Mouse (Mus musculus) neural tube, embryonic 11.5 days (tissue): Measurements from ENCODE around the gene Dmbx1. TPM values are rescaled to one million over a fixed set of nuclear protein-coding genes. Genes with fewer than 3 reads are reported as not detected.

Experiments used
- ATAC-seq: fragments of 200-750 bp; cut with Nextera tagmentation; 2 replicates; pipeline ENCODE4 v1.8.0; 2017; ENCODE audit warnings: moderate number of reproducible peaks, mild to moderate bottlenecking, moderate TSS enrichment, moderate library complexity; ENCODE audit not compliant: insufficient read depth, low FRiP score, low TSS enrichment
- DNase-seq: peaks from one replicate; pipeline ENCODE4 v3.0.0-alpha.2; 2015; ENCODE audit warnings: low spot score
- H3K27ac ChIP-seq: fragments of 300-500 bp; sonication (generic); 2 replicates; pipeline ENCODE4 v1.5.1; 2014; ENCODE audit warnings: low read depth, mild to moderate bottlenecking, low read length
- H3K27me3 ChIP-seq: fragments of 300-500 bp; sonication (generic); 2 replicates; pipeline ENCODE4 v1.6.1; 2014; ENCODE audit warnings: mild to moderate bottlenecking, low read length, mixed read lengths; ENCODE audit not compliant: control insufficient read depth, insufficient read depth
- H3K36me3 ChIP-seq: fragments of 300-500 bp; sonication (generic); 2 replicates; pipeline ENCODE4 v1.6.1; 2014; ENCODE audit warnings: mild to moderate bottlenecking, low read length, moderate library complexity, mixed read lengths; ENCODE audit not compliant: control insufficient read depth, insufficient read depth
- H3K4me1 ChIP-seq: fragments of 300-500 bp; sonication (generic); 2 replicates; pipeline ENCODE4 v1.6.1; 2014; ENCODE audit warnings: low read length, mixed read lengths; ENCODE audit not compliant: control insufficient read depth, insufficient read depth
- H3K4me2 ChIP-seq: fragments of 300-500 bp; sonication (generic); 2 replicates; pipeline ENCODE4 v1.6.1; 2014; ENCODE audit warnings: low read depth, mild to moderate bottlenecking, moderate library complexity
- H3K4me3 ChIP-seq: fragments of 300-500 bp; sonication (generic); 2 replicates; pipeline ENCODE4 v1.5.1; 2014; ENCODE audit warnings: low read depth, low read length
- H3K9ac ChIP-seq: fragments of 300-500 bp; sonication (generic); 2 replicates; pipeline ENCODE4 v1.6.1; 2014; ENCODE audit warnings: mild to moderate bottlenecking, low read length
- H3K9me3 ChIP-seq: fragments of 300-500 bp; sonication (generic); 2 replicates; pipeline ENCODE4 v1.6.1; 2016; ENCODE audit warnings: low read length; ENCODE audit not compliant: control insufficient read depth
- WGBS: fragments of 180-500 bp; shearing (Covaris S2); extraction: QIAGEN DNeasy Blood & Tissue Kit; methylation state at CpG from one replicate; pipeline ENCODE4 v1.1.7; 2014; 5-methylcytosine and 5-hydroxymethylcytosine counted together
- polyA plus RNA-seq: library from polyadenylated mRNA; unstranded; fragments of >200 nt; fragmentation: Nextera tagmentation; extraction: Ambion mirVana; gene quantifications from 2 replicates; pipeline ENCODE4 v1.2.1, GENCODE M21; 2014

Gene Dmbx1
- polyA plus RNA-seq, 1 experiment from 2014 or later, result 0.77 TPM

DNA sequence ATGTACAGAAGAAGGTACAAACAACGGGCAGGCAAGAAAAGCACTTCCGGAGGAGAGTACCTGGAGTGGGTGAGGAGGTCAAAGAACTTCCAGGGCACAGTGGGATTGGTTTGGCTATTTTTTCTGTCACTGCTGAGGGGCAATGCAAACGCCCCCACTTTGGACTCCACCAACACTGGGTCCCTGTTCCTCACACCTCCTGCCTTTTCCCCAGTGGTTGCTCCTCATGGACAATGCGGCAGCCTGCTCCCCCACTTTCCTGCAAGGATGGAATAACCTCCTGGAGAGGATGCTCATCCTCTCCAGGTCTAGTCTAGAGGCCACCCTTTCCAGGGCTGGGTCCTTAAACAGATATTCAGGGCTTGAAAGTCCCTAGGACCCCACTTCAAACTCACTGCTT, 39.2 kb upstream of the Dmbx1 start:
- DNase-seq, result no peak
- Histone ChIP-seq H3K4me2 (peak overlapping the region; percentile 43), H3K27ac (no peak overlapping the region)

DNA sequence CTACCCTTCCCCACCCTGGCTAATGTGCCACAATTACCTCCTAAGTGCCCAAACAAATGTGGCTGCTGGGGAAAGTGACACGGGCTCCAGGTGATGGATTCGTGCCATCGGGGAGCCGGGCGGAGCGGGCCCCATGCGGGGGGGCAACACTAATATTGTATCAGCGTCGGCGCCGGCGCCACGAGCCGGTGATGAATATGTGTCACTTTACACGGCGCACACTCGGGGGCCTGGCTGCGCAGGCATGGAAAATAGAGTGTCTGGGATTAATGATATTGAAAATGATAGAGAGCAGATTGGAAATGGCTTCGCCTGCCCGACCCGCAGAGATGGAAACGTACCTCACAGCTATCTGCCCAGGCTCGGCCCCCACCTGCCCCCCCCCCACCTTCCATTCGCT, 32.8 kb upstream of the Dmbx1 start:
- WGBS, result 44% methylated on average over 24 of the region's 24 CpGs
- ATAC-seq (peak; percentile 5; the same call in 1 of the 2 replicates), DNase-seq (no peak)
- Histone ChIP-seq H3K27ac (no peak overlapping the region), H3K4me3 (no peak overlapping the region), H3K27me3 (peaks cover 66% of the 10 kb centered on the region), H3K4me2 (no peak overlapping the region), H3K9ac (no peak overlapping the region), H3K9me3 (no peaks in the 10 kb centered on the region), H3K4me1 (peaks cover 7% of the 10 kb centered on the region; the same call in 1 of the 2 replicates), H3K36me3 (no peaks in the 10 kb centered on the region)

More for the DNA sequence above, 39.2 kb upstream of the Dmbx1 start:
- WGBS, result 8% methylated on average over 4 of the region's 4 CpGs
- H3K4me1 ChIP-seq, result peaks cover 22% of the 10 kb centered on the region
- H3K4me3 ChIP-seq, result peak overlapping the region; percentile 9; the same call in 1 of the 2 replicates
- peaks cover 77% of the 10 kb centered on the region for H3K27me3 ChIP-seq
- H3K36me3 ChIP-seq, result no peaks in the 10 kb centered on the region
- H3K9me3 ChIP-seq, result no peaks in the 10 kb centered on the region
- no peak overlapping the region for H3K9ac ChIP-seq
- no peak for ATAC-seq

DNA sequence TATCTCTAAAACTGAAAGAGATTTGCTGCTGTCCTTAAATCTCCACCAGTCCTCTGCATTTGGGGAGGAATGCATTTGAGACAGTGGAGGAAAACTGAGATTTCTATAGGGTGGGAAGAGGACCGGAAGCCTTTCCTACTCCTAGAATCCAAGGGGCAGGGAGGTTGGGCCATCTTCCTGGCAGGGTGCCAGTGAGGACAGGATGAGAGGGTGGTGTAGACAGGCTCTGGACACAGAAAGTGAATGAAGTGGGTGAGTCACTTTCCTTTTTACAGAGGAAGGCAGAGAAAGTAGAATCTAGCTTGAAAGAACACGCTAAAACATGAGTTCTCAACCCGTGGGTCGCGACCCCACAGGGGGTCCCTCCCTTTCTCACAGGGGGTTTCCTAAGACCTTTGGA, 24.7 kb upstream of the Dmbx1 start:
- Histone ChIP-seq H3K4me1 (peaks cover 4% of the 10 kb centered on the region), H3K27ac (no peak overlapping the region), H3K27me3 (peaks cover 89% of the 10 kb centered on the region), H3K9ac (no peak overlapping the region), H3K4me2 (no peak overlapping the region), H3K9me3 (no peaks in the 10 kb centered on the region), H3K4me3 (no peak overlapping the region), H3K36me3 (no peaks in the 10 kb centered on the region)
- 15% methylated on average over 5 of the region's 5 CpGs for WGBS
- ATAC-seq (no peak), DNase-seq (no peak)

DNA sequence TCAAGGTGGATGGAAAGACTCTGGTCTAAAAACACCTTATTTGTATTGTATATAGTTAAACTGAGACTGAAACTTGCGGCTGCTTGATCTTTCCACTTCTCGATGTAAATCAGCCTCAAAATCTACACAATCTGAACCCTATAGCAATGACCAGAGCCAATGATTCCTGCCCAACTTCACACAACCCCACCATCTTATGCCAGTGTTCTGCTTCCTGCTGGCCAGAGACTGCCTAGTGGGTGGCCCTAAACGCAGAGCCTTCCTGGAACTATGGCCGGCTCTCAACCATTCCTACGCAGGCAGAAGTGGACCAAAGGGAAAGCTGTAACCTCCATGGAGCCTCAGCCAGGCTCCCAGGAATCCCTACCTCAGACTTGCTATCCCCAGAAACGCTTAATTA, 24.0 kb upstream of the Dmbx1 start:
- Histone ChIP-seq H3K4me1 (peaks cover 4% of the 10 kb centered on the region), H3K9ac (no peak overlapping the region), H3K27ac (no peak overlapping the region), H3K4me2 (peak overlapping the region; percentile 88), H3K9me3 (no peaks in the 10 kb centered on the region), H3K27me3 (peaks cover 85% of the 10 kb centered on the region), H3K36me3 (no peaks in the 10 kb centered on the region), H3K4me3 (peak overlapping the region; percentile 43; the same call in 1 of the 2 replicates)
- DNase-seq, result no peak
- 4% methylated on average over 6 of the region's 6 CpGs for WGBS
- no peak for ATAC-seq

DNA sequence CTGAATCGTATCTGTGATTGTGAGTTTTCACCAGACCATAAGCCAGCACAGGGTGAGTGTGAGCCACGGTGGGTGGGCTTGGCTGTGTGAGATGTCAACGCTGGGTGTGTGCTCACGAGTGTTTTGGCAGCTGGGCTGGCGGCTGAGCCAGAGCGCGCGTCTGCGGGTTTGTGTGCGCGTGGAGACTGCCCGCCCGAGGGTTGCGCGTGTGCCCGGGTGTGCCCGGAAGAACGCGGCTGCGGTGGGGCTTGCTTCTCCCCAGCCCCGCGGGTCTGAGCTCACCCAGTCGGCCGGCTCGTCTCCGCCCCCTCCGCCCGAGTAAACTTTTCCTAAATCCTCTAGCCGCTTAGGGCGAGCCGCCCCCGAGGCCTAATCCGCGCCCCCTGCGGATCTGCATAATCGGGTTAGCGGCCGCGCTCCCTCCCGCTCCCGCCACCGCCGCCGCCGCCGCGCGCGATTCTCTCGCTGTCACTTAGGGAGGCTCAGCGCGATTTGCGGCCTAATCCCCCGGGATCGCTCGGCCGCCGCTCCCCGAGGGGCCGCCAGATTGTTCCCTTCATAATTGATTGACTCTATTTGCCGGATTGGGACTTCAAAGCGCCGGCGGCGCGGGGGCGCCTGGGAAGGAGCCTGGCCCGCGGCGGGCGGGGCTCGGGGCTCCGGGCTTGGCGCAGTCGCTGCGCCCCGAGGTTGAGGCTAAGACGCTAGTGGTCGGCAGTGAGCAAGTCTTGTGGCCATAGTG, 23.1 kb upstream of the Dmbx1 start:
- H3K4me1 ChIP-seq, result peaks cover 4% of the 10 kb centered on the region
- peak overlapping the region; percentile 35; the same call in 1 of the 2 replicates for H3K9ac ChIP-seq
- H3K4me3 ChIP-seq, result peak overlapping the region; percentile 43
- peak overlapping the region; percentile 88 for H3K4me2 ChIP-seq
- DNase-seq (peak; percentile 81), ATAC-seq (peak; percentile 75)
- H3K36me3 ChIP-seq, result no peaks in the 10 kb centered on the region
- no peak overlapping the region for H3K27ac ChIP-seq
- H3K9me3 ChIP-seq, result no peaks in the 10 kb centered on the region
- WGBS, result under 1% methylated on average over 77 of the region's 79 CpGs
- H3K27me3 ChIP-seq, result peaks cover 80% of the 10 kb centered on the region

DNA sequence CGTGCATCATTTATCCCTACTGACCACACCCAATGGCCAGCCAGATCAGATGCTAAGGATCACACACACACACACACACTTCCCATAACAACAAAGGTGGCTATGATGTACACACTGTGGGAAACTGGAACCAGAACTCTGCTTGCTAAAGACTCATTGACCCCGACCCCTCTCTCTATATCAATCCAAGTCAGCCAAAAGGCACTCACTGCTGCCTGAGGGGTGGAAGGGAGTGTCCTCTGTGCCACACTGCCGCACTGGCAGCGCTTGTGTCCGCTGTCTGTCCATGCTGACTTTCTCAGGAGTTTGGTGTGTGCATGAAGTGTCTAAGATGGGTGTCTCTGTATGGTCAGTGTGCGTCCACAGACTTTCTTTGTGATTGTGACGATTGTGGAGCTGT, 22.3 kb upstream of the Dmbx1 start:
- ATAC-seq (no peak), DNase-seq (no peak)
- Histone ChIP-seq H3K9ac (no peak overlapping the region), H3K27me3 (peaks cover 80% of the 10 kb centered on the region), H3K9me3 (no peaks in the 10 kb centered on the region), H3K4me3 (no peak overlapping the region), H3K27ac (no peak overlapping the region), H3K4me1 (peaks cover 4% of the 10 kb centered on the region), H3K4me2 (no peak overlapping the region), H3K36me3 (no peaks in the 10 kb centered on the region)
- 9% methylated on average over 7 of the region's 7 CpGs for WGBS

DNA sequence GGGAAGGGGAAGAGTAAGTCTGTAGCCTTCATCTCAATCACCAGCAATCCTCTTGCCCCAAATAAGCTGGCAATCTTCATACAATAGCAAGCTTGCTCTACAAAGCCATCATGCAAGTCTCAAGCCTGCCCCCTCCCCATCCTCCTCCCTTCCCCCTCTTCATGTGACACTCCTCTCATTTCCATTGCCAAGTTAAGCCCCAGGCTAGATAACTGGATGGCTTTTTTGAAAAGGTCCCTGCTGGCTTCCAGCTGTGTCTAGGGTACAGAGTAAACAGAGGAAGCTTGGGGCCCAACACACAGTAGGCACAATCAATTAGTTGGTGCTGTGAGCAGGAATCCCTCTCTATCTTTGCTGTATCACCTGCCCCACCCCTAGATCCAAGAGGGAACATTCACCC, 19.8 kb upstream of the Dmbx1 start:
- H3K36me3 ChIP-seq, result no peaks in the 10 kb centered on the region
- no peak overlapping the region for H3K27ac ChIP-seq
- DNase-seq (no peak), ATAC-seq (no peak)
- no peak overlapping the region for H3K9ac ChIP-seq
- H3K9me3 ChIP-seq, result no peaks in the 10 kb centered on the region
- H3K4me3 ChIP-seq, result no peak overlapping the region
- peaks cover 77% of the 10 kb centered on the region for H3K27me3 ChIP-seq
- peaks cover 4% of the 10 kb centered on the region for H3K4me1 ChIP-seq
- no peak overlapping the region for H3K4me2 ChIP-seq

DNA sequence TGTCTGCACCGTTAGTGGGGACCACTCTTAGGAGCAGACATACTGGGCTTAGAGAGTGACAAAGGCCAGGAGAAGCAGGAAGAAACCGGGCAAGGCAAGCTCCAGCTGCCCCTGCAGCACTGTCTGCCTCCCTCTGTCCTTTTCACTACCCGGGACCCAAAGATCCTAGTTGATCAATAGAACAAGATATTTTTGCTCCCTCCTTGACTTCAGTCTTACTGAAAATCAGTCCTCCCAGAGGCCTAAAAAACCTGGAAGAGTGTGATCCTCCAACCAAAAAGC, 15.7 kb upstream of the Dmbx1 start:
- no peaks in the 10 kb centered on the region for H3K36me3 ChIP-seq
- peaks cover 74% of the 10 kb centered on the region for H3K27me3 ChIP-seq
- DNase-seq, result no peak
- 5% methylated on average over 3 of the region's 3 CpGs for WGBS
- peak overlapping the region; percentile 20 for H3K4me2 ChIP-seq
- ATAC-seq, result no peak
- H3K4me3 ChIP-seq, result no peak overlapping the region
- no peaks in the 10 kb centered on the region for H3K4me1 ChIP-seq
- no peak overlapping the region for H3K9ac ChIP-seq
- no peak overlapping the region for H3K27ac ChIP-seq
- no peaks in the 10 kb centered on the region for H3K9me3 ChIP-seq

DNA sequence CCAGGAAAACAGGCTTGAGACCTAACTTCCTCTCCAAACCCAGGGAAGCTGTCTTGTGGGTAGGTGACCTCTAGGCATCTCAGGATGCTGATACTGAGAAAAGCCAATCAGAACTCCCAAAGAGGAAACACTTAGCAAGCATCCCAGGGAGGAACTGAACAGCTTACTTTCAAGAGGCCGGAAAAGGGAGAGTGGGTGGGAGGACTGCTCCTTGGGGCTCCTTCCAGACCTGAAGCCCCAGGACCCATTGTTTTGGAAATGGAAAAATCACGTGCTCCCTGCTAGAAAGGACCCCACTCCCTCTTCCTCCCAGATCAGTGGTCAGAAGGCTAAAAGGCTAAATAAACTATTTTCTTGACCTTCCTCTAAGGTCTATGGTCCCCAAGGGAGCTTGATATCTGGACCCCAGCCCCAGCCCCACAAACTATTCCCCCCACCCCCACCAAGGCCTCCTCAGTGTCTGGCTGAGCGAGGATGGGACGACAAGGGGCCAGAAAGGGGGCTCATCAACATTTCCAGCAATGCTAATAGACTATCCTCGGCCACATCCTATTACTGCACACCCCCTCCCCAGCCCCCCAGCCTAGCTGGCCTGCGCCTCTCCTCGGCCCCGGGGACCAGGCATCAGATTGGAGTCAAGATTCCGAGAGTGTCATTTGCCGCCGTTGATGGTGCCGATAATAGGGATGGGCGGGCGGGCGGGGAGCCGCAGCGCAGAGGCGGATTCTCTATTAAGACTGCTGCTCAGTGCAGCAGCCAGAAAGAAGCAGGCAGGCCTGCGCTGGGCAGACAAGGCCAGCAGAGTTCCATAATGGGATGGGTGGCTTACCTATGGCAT, 15.1 kb upstream of the Dmbx1 start:
- ATAC-seq, result no peak; the same call in 1 of the 2 replicates
- 1% methylated on average over 19 of the region's 19 CpGs for WGBS
- Histone ChIP-seq H3K27ac (no peak overlapping the region), H3K9ac (no peak overlapping the region), H3K4me1 (no peaks in the 10 kb centered on the region), H3K9me3 (no peaks in the 10 kb centered on the region), H3K36me3 (no peaks in the 10 kb centered on the region), H3K4me3 (no peak overlapping the region), H3K4me2 (peak overlapping the region; percentile 20), H3K27me3 (peaks cover 74% of the 10 kb centered on the region)
- DNase-seq, result no peak
